In the genomic region with DNA sequence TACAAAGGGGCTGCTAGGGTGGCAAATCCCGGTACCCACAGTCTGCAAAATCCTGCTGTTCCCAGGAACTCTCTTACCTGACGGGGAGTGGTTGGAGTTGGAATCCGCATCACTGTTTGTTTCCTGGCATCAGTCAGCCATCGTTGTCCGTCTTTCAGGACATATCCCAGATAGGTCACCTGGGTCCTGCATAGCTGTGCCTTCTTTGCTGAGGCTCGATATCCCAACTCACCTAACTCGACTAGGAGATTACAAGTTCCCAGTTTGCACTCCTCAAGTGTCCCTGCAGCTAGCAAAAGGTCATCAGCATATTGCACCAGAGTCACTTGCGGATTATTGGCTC, we compare ENCODE assay signal across 11 mouse cellular contexts.
A peak's percentile ranks its signal among the peaks of the same experiment; 100 is the strongest.
DNase-seq lines count a peak whose midpoint lies in the region; ATAC-seq and TF ChIP-seq lines count a peak whose summit lies in the region.
"Had no signal": no experiment of that assay in that cellular context is flagged by ENCODE, and none has a peak within 500 bp of the region (broad histone marks: within the 10 kb centered on the region; RNA-seq: fewer than 3 reads in every experiment).

No protein-coding gene starts in this region.

- H3K36me3 ChIP-seq in forebrain, embryonic 14.5 days (ENCODE audit: control insufficient read depth, insufficient read depth, low read length): no peaks in the 10 kb centered on the region
- peaks cover 33% of the 10 kb centered on the region; the same call in 1 of the 2 replicates for H3K36me3 ChIP-seq in forebrain, embryonic 13.5 days (ENCODE audit: poor library complexity, severe bottlenecking)
- H3K36me3 ChIP-seq in G1E (replicated peaks): no peaks in the 10 kb centered on the region
- no peaks in the 10 kb centered on the region for H3K36me3 ChIP-seq in liver, adult 2 months (ENCODE audit: control insufficient read depth, insufficient read depth, low read length)
- H3K36me3 ChIP-seq: forebrain, embryonic 15.5 days had no signal

- DNase-seq in forebrain, embryonic 14.5 days (ENCODE audit: low spot score): peak; percentile 1
- DNase-seq in lung, postnatal 10 days: peak; percentile 1
- no peak for DNase-seq in lung, postnatal 25 days (ENCODE audit: low spot score)
- DNase-seq in G1E (ENCODE audit: low spot score): peak; percentile 2
- DNase-seq in liver, adult 2 months (ENCODE audit: extremely low read depth, low read depth, low spot score): peak; percentile 8
- DNase-seq: lung, postnatal 14 days had no signal

- H3K4me2 ChIP-seq in forebrain, embryonic 14.5 days (ENCODE audit: low read length): no peak overlapping the region
- H3K4me2 ChIP-seq in forebrain, embryonic 13.5 days: no peak overlapping the region
- H3K4me2 ChIP-seq: forebrain, embryonic 15.5 days had no signal

- H3K27ac ChIP-seq in forebrain, embryonic 14.5 days (ENCODE audit: low read depth, low read length): no peak overlapping the region
- no peak overlapping the region for H3K27ac ChIP-seq in forebrain, embryonic 13.5 days
- H3K27ac ChIP-seq in liver, adult 2 months (replicated peaks; ENCODE audit: insufficient read depth, low read depth, low read length): no peak overlapping the region
- H3K27ac ChIP-seq: forebrain, embryonic 15.5 days; heart, adult 2 months had no signal

- no peaks in the 10 kb centered on the region for H3K4me1 ChIP-seq in forebrain, embryonic 14.5 days (ENCODE audit: control insufficient read depth, insufficient read depth, low read length)
- H3K4me1 ChIP-seq in forebrain, embryonic 13.5 days: no peaks in the 10 kb centered on the region
- no peaks in the 10 kb centered on the region for H3K4me1 ChIP-seq in G1E (ENCODE audit: insufficient read depth, low read depth, low read length)
- no peaks in the 10 kb centered on the region for H3K4me1 ChIP-seq in liver, adult 2 months (ENCODE audit: control insufficient read depth, insufficient read depth, low read length)
- H3K4me1 ChIP-seq: forebrain, embryonic 15.5 days had no signal

- H3K79me2 ChIP-seq in liver, adult 2 months (ENCODE audit: control insufficient read depth, insufficient read depth, low read length): no peaks in the 10 kb centered on the region

- no peak overlapping the region for H3K9ac ChIP-seq in forebrain, embryonic 14.5 days (ENCODE audit: low read length)
- H3K9ac ChIP-seq in forebrain, embryonic 13.5 days: no peak overlapping the region
- H3K9ac ChIP-seq in liver, adult 2 months (ENCODE audit: low read depth, low read length): no peak overlapping the region
- H3K9ac ChIP-seq: forebrain, embryonic 15.5 days had no signal

- peaks cover 73% of the 10 kb centered on the region for H3K9me3 ChIP-seq in forebrain, embryonic 14.5 days (replicated peaks; ENCODE audit: control insufficient read depth, low read length)
- peaks cover 78% of the 10 kb centered on the region for H3K9me3 ChIP-seq in forebrain, embryonic 13.5 days (replicated peaks)
- peaks cover 74% of the 10 kb centered on the region for H3K9me3 ChIP-seq in G1E (replicated peaks)

- TF ChIP-seq CTCF in G1E (IDR thresholded peaks at IDR 0.05; ENCODE audit: low read depth, low read length): no peak
- TF ChIP-seq CTCF in liver, adult 2 months (IDR thresholded peaks at IDR 0.05; ENCODE audit: low read depth, low read length): no peak

- 73% methylated on average over 8 of the region's 8 CpGs for WGBS in forebrain, embryonic 14.5 days
- WGBS in forebrain, embryonic 13.5 days: 69% methylated on average over 8 of the region's 8 CpGs
- WGBS in liver, adult 2 months: 69% methylated on average over 8 of the region's 8 CpGs

- TF ChIP-seq POLR2A in liver, adult 2 months (IDR thresholded peaks at IDR 0.05; ENCODE audit: extremely low read depth, insufficient read depth, low read length): no peak

- H3K27me3 ChIP-seq in forebrain, embryonic 14.5 days (replicated peaks; ENCODE audit: control insufficient read depth, insufficient read depth, low read length): no peaks in the 10 kb centered on the region
- H3K27me3 ChIP-seq in forebrain, embryonic 13.5 days: peaks cover 12% of the 10 kb centered on the region
- no peaks in the 10 kb centered on the region; the same call in 1 of the 2 replicates for H3K27me3 ChIP-seq in G1E (ENCODE audit: insufficient read depth, low read length)
- peaks cover 17% of the 10 kb centered on the region; the same call in 1 of the 2 replicates for H3K27me3 ChIP-seq in liver, adult 2 months (ENCODE audit: control insufficient read depth, insufficient read depth, low read length)
- H3K27me3 ChIP-seq: forebrain, embryonic 15.5 days had no signal

- no peak for ATAC-seq in forebrain, embryonic 14.5 days
- ATAC-seq in forebrain, embryonic 13.5 days: no peak
- no peak for ATAC-seq in G1E (ENCODE audit: extremely low read depth, insufficient number of reproducible peaks, low FRiP score, poor library complexity, severe bottlenecking)
- no peak for ATAC-seq in inflammation-experienced regulatory T-cells, adult 6 months
- no peak for ATAC-seq in activated CD4-positive, CD25-positive, alpha-beta regulatory T cell, adult 4 months
- ATAC-seq: forebrain, embryonic 15.5 days had no signal

- no peak overlapping the region for H3K4me3 ChIP-seq in forebrain, embryonic 14.5 days (ENCODE audit: low read depth, low read length)
- no peak overlapping the region for H3K4me3 ChIP-seq in forebrain, embryonic 13.5 days
- no peak overlapping the region for H3K4me3 ChIP-seq in G1E (ENCODE audit: low read depth, low read length)
- H3K4me3 ChIP-seq in liver, adult 2 months (ENCODE audit: insufficient read depth, low read depth, low read length): no peak overlapping the region
- H3K4me3 ChIP-seq: forebrain, embryonic 15.5 days; heart, adult 2 months had no signal
